Mouse (Mus musculus): ENCODE measurements around the gene Olfr1375.
"Not testable (repeated sequence)": the region's sequence is repeated elsewhere in the genome, so short reads cannot be mapped to it uniquely, and the experiment has no call there.

Olfr1375 gene

DNA sequence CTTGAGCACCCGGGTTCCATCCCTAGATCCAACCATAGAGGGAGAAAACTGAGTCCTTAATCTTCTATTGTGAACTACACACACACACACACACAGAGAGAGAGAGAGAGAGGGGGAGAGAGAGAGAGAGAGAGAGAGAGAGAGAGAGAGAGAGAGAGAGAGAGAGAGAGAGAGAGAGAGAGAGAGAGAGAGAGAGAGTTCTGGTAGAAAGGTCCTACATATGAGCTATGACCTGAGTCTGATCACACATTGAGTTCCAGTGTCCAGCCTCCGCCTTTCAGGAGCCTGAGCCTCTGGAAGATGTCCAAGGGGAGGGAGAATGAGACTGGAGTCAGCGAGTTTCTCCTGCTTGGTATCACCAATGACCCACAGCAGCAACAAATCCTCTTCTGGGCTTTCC is at the start of gene Olfr1375:
TSS of gene Olfr1375 (plus strand) at position 301 of the 400 bp plus-strand sequence.
- not testable (repeated sequence) for DNase-seq (ENCODE audit: low read depth, low spot score)

DNA sequence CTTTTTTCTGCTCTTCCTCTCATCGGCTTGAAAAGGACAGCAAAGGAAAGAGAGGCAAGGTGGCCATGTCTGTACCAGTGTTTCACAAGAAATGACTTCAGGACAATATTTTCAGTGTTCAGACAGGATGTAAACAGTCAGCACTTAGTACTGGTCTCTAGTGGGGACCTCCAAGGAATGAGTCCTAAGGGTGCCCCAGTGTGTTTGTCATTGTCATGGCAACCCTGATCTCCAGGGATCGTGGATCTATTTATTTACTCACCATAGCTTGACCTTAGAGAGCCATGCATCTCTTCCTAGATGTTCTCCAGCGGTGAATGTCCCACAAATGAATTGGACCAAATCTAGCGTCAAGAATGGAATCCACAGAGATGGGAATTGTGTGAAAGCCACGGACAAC is 44.6 kb upstream of the Olfr1375 start, which contains the start of gene Olfr51:
TSS of gene Olfr51 (plus strand) at position 301 of the 400 bp plus-strand sequence.
- DNase-seq (ENCODE audit: low read depth, low spot score), result no peak

DNA sequence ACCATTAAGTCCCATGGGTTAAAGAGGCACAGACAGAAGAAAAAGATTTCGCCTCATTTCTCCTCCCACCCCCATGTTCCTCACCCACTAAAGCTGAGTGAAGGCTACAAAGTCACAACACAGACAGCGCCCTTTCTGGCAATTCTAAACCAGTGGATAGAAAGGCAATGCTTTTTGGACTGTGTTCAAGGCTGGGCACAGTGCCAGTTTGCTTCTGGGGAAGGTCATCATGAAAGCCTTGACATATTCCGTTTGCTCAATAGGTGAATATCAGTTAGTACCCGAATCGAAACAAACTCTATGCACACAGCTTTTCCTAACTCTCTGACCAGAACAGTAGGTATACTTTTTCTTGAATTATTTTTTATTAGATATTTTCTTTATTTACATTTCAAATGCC is 36.1 kb upstream of the Olfr1375 start:
- no peak for DNase-seq (ENCODE audit: low read depth, low spot score)

DNA sequence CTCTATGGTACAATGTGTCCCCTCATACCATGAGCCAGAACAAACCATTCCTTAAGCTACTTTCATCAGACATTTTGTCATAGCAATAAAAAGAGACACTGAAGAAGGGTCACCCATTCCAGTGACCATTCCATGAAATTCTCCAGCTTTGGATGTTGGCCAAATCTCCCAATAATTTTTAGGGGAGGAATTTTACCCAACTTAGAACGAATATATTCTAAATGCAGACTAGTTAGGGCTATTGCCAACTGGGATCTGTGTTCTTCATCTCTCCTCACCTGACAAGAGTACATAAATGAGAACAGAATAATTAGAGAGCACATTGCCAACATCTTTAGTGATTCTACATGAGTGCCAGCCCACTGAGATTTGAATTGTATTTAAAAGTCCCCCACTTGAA is 34.0 kb upstream of the Olfr1375 start, which contains the start of gene Olfr54:
TSS of gene Olfr54 (plus strand) at position 301 of the 400 bp plus-strand sequence.
- no peak for DNase-seq (ENCODE audit: low read depth, low spot score)

DNA sequence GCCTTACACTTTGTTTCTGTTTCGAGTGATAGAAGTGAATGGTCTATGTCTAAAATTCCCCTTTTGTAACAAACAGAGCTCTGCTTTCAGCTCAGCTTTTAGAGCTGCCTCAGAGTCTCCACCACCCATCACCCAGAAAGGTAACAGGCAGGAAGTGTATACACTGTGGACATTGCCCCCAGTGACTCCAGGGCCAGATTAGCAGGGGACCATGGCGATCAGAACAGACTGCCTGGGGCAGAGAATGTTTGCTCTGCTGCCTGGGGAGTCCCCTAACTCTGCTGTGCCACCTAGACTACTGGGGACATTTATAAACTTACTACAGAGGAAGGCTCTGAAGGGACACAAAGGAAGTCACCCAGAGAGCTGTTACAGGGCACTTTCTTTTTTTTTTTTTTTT is 31.6 kb upstream of the Olfr1375 start:
- no peak for DNase-seq (ENCODE audit: low read depth, low spot score)

DNA sequence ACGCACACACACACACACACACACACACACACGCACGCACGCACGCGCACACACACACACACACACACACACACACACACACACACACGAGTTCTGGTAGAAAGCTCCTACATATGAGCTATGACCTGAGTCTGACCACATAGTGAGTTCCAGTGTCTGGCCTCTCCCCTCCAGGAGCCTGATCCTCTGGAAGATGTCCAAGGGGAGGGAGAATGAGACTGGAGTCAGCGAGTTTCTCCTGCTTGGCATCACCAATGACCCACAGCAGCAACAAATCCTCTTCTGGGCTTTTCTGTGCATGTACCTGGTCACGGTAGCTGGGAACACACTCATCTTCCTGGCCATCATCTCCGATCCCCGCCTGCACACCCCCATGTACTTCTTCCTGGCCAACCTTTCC is 21.1 kb upstream of the Olfr1375 start:
- not testable (repeated sequence) for DNase-seq (ENCODE audit: low read depth, low spot score)

DNA sequence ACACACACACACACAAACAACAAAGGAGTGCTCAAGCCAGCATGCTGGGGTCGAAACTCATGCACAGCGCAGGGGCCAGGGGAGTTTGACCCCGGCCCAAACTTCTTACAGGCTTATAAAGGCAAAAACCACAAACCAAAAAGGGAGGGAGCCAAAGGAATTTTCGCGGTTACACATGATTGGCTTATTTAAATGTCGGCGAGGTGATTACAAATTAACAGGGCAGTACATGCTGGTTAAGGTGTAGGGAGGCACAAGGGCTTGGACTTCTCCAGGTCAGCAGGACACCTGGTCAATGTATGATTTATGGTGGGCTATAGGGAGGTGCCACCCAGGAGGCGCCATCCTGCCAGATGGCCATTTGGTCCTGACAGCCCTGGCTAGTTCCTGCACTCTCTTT is 18.5 kb upstream of the Olfr1375 start:
- not testable (repeated sequence) for DNase-seq (ENCODE audit: low read depth, low spot score)

DNA sequence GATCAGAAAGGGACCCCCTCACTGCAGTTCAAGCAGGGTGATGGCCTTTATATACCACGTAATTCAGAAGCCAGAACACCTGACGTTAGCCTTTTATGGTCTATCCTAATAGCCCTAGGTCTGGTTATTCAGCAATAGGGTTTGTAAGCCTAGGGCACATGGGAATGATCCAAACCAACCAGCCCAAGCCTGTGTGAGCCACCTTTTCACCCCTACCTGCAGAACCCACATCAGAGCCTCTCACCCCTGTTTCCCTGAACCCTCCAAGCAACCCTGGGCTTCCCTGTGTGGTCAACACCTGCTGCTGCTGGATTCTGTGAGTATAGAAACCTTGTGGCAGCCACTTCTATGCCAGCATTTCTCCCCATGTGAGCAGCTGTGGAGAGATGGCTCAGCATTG is 17.7 kb upstream of the Olfr1375 start:
- DNase-seq (ENCODE audit: low read depth, low spot score), result no peak

DNA sequence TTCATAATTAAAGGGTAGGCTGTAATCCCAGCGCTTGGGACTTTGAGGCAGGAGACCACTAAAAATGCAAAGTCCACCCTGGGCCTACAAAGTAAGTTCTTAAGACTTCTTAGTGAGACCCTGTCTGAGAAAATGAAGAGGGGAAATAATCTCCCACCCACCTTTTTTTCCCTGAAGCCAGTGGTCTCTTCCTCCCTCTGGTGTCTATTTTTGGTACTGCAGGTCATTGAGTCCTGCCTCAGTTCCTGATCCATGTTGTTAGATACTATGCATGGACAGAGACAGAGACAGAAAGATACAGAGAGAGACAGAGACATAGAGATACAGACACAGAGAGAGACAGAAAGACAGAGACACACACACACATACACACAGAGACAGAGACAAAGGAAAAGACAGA is 15.1 kb upstream of the Olfr1375 start:
- DNase-seq (ENCODE audit: low read depth, low spot score), result peak; percentile 4

DNA sequence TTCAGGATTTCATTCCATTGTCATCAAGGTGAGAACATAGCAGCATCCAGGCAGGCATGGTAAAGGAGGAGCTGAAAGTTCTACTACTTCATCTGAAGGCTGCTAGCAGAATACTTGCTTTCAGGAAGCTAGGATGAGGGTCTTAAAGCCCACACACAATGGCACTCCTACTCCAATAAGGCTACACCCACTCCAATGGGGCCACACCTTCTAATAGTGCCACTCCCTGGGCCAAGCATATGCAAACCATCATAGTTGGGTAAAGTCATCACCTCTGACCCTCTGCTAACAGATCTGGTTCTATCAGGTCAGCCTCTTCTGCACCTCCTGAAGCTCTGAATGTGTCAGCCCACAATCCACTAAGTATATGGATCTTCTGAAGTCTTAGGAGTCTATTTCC is 13.8 kb upstream of the Olfr1375 start:
- not testable (repeated sequence) for DNase-seq (ENCODE audit: low read depth, low spot score)

DNA sequence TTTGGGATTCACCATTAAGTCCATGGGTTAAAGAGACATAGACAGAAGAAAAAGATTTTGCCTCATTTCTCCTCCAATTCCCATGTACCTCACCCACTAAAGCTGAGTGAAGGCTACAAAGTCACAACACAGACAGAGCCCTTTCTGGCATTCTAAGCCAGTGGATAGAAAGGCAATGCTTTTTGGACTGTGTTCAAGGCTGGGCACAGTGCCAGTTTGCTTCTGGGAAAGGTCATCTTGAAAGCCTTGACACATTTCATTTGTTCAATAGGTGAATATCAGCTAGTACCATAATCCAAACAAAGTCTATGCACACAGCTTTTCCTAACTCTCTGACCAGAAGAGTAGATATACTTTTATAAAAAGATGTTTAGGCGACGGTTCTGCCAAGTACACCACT is 12.0 kb upstream of the Olfr1375 start:
- DNase-seq (ENCODE audit: low read depth, low spot score), result no peak

DNA sequence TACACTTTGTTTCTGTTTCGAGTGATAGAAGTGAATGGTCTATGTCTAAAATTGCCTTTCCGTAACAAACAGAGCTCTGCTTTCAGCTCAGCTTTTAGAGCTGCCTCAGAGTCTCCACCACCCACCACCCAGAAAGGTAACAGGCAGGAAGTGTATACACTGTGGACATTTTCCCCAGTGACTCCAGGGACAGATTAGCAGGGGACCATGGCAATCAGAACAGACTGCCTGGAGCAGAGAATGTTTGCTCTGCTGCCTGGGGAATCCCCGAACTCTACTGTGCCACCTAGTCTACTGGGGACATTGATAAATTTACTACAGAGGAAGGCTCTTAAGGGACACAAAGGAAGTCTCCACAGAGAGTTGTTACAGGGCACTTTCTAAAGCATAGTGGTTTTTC is 3.1 kb upstream of the Olfr1375 start:
- not testable (repeated sequence) for DNase-seq (ENCODE audit: low read depth, low spot score)

DNA sequence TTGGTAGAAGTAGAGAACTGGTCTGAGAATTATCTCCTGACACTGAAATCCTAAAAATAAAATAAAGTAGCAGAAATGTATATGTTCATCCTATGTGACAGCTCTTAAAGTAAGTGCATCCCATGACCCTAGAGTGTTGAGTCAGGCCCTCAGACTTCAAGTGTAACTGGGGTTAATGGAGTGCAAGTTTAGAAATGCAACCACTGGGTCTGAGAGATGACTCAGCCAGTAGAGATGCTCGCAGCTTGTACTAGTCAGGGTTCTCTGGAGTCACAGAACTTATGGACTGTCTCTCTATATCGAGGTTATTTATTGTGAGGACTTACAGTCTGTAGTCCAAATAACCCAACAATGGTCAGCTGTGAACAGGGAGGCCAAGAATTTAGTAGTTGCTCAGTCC is 3.8 kb downstream of the Olfr1375 start:
- no peak for DNase-seq (ENCODE audit: low read depth, low spot score)

DNA sequence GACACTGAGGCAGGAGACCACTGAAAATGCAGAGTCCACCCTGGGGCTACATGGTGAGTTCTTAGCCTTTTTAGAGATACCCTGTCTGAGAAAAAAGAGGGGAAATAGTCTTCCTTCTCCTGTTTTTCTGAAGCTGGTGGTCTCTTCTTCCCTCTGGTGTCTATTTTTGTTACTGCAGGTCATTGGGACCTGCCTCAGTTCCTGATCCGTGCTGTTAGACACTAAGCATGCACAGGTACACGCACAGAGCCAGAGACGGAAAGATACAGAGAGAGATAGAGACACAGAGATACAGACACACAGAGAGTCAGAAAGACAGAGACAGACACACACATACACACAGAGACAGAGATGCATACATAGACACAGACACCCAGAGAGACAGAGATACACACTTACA is 5.3 kb downstream of the Olfr1375 start:
- DNase-seq (ENCODE audit: low read depth, low spot score), result no peak

DNA sequence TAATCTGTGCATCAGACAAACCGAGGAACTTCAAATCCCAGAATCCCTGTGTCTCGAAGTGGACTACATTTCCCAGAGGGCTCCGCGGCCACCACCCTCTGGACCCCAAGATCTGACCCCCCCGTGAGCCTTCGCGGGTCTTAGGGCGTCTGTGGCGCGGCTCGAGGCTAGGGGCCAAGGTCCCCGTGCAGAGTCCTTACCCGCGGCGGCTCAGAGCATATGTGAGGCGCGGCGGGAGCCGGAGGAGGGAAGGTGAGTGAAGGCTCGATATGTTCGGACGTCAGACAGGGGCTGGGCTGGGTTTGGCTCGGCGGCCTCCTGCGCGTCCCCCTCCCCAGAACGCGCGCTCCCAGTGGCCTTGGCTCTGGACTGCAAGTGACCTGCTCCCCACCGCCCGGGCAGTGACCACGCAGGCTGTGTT is 11.3 kb downstream of the Olfr1375 start, which contains the start of gene Zfp354a:
TSS of gene Zfp354a (plus strand) at position 107 of the 421 bp plus-strand sequence.
- peak; percentile 58 for DNase-seq (ENCODE audit: low read depth, low spot score)

DNA sequence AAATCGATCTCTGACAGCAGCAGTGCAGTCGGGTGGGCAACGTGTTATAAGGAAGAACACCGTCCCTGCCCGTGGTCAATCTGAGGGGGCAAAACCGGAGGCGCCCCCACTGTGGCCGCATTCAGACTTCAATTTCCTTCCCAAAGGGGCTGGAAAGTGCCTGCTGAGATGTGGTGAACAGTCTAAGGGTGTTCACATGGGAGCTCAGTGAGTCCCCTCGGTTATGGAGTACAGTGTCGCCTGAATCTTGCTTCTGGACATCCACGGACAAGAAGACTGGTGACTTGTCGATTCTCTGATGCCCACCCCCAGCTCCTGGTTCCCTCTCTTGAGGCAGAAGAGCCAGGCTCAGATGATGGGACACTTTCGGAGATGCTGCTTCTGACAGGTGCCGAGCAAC is 11.7 kb downstream of the Olfr1375 start:
- DNase-seq (ENCODE audit: low read depth, low spot score), result no peak

DNA sequence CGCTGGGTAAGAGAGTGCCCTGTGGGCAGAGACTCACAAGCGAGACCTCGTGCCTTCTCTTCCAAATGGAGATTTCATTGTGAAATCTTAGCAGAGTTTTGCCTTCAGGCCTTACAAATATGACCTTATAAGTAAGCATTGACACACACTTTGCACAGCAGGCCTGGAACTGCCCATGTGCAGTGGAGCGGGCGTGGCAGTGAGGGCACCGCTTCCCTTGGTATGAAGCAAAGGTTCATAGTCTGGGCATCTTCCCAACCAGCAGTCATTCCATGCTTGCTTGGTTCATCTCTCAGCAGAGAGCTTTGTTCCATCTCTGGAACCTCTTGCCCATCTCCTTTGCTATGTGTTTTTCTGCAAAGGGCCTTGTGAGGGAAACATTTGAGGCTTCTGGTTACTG is 13.1 kb downstream of the Olfr1375 start:
- no peak for DNase-seq (ENCODE audit: low read depth, low spot score)

DNA sequence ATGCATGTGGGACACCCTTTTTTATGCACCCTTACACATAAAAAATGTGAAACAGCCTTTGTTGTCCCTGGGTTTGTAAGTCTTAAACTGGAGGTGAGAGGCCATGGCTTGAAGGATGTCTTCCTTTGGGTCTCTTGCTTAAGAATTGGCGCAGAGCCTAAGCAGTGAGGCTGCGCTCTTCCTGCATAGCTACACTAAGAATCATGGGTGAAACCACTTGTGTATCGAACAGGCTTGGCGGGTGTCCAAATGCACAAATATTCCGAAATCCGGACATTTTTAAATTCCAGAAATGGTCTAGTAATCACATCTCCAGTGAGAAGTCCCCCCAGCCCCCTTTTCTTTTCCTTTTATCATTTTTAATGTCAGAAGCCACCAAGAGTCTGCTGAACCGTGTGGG is 15.4 kb downstream of the Olfr1375 start:
- DNase-seq (ENCODE audit: low read depth, low spot score), result no peak

DNA sequence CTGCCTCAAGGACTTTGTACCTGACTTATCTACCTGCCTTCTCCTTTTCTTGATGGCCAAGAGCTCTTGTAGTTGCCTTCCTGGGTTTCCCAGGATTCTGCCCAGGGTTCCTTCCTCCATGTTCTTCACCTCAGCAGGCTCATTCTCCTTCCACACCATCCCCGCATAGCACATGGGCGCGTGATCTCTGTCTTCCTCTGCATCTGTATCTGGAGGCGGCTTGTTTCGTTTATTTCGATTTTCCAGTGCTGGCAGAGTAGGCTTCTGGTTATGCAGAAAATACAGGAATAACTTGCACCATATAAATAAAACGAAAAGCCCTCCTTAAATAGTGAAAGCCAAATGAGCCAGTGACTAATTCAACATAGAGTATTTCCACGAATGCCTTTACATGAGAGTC is 15.9 kb downstream of the Olfr1375 start:
- no peak for DNase-seq (ENCODE audit: low read depth, low spot score)

DNA sequence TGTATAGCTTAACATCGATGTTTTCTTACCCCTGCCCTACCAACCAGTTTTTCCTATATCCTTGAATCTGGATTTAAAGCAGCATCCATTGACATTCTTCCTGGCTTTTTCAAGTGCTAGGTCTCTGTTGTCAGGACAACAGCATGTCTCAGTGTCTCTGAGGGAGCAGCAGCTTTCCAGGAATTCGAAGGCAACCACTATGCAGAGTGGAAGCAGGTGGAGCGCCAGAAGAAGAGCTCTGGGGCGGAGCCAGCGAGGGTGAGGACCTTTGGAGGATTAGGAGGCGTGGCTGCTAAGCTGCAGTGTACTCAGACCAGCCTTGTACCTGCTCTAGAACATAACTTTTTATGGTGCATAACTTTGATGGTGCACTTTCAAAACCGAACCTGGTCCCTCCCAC is 36.6 kb downstream of the Olfr1375 start:
- DNase-seq (ENCODE audit: low read depth, low spot score), result peak; percentile 4

DNA sequence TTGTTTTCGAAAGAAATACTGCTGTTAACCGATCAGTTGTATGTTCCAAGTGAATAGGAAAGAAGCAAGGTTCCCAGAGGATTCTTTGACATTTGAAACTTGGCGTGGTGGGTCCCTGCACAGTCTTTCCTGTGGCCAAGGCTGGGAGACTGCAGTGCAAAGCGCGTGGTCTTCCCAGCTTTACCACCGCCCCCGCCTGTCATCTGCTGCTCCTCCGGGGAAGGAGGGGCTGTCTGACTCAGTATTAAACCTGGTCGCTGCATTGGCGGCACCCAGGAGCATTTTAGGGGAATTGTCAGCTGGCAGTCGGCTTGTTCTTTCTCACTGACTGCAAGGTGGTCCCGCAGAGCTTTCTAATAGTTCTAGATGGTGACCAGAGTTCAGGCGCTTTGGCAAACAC is 37.4 kb downstream of the Olfr1375 start:
- DNase-seq (ENCODE audit: low read depth, low spot score), result no peak

All from brain, embryonic 18.5 days (tissue).